Mouse (Mus musculus) brown adipose tissue, adult 24 weeks (tissue): ENCODE measurements around the gene Cyb561a3. TPM values are rescaled to one million over a fixed set of nuclear protein-coding genes. Genes with fewer than 3 reads are reported as not detected.
"Not testable (repeated sequence)": the region's sequence is repeated elsewhere in the genome, so short reads cannot be mapped to it uniquely, and the experiment has no call there.

Experiments used
- H3K27ac ChIP-seq: fragments of 200-500 bp; replicated peaks from 2 replicates; pipeline ENCODE4 v1.5.1; 2012; ENCODE audit warnings: low read depth, mild to moderate bottlenecking, low read length
- H3K4me1 ChIP-seq: fragments of 200-500 bp; 2 replicates; pipeline ENCODE4 v1.6.1; 2012; ENCODE audit warnings: low read length, mixed read lengths; ENCODE audit not compliant: control insufficient read depth, insufficient read depth, insufficient read length
- H3K4me3 ChIP-seq: fragments of 200-500 bp; 2 replicates; pipeline ENCODE4 v1.5.1; 2012; ENCODE audit warnings: low read depth, mild to moderate bottlenecking, low read length, moderate library complexity; ENCODE audit not compliant: insufficient read depth
- polyA plus RNA-seq: library from polyadenylated mRNA; stranded (reverse); fragments of >200 nt; gene quantifications from 2 replicates; pipeline ENCODE4 v1.2.4, GENCODE M21; 2012; ENCODE audit not compliant: missing spikeins, insufficient read depth, insufficient read length

Gene Cyb561a3
- 7.2 TPM in 2 replicates for polyA plus RNA-seq

DNA sequence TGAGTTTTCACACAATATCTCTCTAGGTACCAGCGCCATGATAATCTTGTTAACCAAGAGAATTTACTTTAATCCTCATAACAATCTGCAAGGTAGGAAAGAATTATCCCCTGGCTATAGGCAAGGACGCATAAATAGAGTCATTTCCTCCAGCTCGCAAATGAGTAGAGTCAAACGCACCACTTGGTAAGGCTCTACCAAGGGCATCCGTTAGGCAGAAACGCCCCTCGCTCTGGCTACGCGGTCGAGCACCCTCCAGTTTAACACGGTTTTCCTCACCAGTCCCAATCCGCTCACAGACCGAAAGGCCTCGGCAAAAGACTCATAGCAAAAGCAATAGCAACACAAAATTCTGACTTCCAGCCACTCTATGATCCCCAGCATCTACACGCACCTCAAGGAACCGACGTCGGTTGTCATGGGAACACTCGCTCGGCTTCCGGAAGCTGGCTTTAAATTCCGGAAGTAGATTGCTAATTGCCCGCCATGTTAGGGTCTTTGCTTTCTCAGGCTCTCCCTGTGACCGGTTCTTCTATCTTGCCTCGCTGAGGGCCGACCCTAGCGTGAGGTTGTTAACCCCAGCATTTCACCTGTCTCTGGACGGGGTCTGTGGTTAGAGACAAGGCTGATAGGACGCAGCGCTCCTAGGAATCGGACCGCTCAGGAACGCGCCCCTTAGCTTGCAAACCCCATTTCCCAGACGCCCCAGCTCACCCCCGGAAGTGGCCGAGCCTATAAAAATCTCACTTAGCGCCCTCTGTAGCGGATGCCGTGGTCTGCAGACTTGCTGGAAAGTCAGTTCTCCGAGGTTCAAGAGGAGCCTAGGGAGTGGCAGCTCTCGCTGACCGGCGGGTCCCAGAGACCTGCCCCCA, at the start of gene Cyb561a3, which contains the start of gene Tmem138:
TSS of gene Cyb561a3 (plus strand) at position 483 of the 872 bp plus-strand sequence.
TSS of gene Tmem138 (minus strand) at position 673 of the 872 bp plus-strand sequence.
- peaks cover 3% of the 10 kb centered on the region; the same call in 1 of the 2 replicates for H3K4me1 ChIP-seq
- H3K27ac ChIP-seq: peak within 1 kb of the TSS; percentile 90
- H3K4me3 ChIP-seq: peak within 1 kb of the TSS; percentile 80

DNA sequence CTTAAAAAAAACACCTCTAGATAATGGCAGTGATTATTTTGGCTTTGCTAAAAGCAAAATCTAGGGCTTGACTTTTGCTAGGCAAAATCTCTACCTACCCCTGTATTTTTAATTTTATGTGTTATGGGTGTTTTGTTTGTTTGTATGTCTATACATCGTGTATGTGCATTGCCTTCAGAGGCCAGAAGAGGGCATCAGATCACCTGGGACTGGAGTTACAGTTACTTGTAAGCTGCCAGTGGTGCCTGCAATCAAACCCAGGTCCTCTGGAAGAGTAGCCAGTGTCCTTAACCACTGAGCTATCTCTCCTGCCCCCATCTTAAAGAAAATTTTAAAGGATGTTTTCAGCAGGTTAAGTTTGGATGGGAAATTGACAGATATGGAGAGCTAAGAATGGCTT, 46.9 kb upstream of the Cyb561a3 start:
- Histone ChIP-seq H3K4me3 (no peak overlapping the region), H3K4me1 (peaks cover 4% of the 10 kb centered on the region; the same call in 1 of the 2 replicates)

DNA sequence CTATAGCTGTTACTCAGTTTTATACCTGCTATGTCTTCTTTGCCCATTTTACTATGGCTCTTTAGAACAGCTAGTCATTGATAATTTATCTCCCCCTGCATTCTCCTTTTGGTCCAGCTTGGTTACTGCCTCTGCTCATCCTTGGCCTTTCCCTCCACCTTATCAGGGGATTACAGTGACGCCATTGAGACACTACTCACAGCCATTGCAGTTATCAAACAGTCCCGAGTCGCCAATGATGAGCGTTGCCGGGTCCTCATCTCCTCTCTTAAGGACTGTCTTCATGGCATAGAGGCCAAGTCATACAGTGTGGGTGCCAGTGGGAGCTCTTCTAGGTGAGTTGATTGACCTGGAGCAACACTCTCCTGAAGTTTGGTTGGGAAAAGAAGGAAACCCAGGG, 37.5 kb upstream of the Cyb561a3 start:
- Histone ChIP-seq H3K27ac (no peak overlapping the region), H3K4me1 (no peaks in the 10 kb centered on the region), H3K4me3 (no peak overlapping the region)

More for the DNA sequence above, 46.9 kb upstream of the Cyb561a3 start:
- no peak overlapping the region for H3K27ac ChIP-seq

DNA sequence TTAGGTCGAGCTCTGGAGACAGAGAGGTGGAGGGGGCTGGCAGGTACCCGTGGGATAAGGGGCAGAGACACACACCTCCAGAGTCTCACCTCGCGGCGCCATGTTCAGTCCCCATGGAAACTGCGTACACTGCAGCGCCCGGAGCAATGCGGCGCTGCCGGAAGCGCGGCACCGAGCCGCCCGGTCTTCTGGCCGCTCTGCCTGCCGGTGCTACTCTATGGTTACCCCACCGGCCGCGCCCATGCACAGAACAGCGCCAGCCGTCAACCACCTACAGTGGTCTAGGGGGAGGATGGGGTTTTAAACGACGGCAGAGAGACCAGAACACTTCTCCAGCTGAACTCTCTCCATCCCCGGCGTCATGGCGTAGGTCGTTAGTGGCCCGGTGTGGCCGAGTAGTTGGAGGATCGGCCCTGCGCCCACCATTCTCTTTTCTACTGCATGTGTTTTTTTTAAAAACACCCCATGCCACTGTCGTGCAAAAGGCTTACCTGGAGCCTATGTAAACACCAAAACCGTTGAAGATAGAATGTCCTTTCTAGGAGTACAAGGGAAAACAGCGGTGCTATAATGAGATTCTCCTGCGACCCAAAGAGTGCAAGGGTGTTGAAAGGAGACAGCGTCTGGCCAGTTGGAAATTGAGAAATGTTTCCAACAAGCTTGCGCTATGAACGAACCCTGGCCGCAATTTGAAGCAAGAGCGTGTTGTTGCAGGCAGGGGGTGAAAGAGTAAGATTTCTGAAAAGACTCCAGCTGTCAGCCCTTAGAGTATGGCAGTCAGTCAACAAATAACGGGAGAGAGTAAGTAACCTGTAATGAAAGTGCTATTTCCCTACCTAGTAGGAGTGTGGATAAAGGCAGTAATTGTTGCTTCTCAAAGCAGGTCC, 21.1 kb upstream of the Cyb561a3 start, which contains the start of gene Tmem216:
TSS of gene Tmem216 (minus strand) at position 615 of the 887 bp plus-strand sequence.
- peak within 1 kb of the TSS; percentile 90 for H3K4me3 ChIP-seq
- peak within 1 kb of the TSS; percentile 80 for H3K27ac ChIP-seq
- H3K4me1 ChIP-seq: peaks cover 4% of the 10 kb centered on the region; the same call in 1 of the 2 replicates

DNA sequence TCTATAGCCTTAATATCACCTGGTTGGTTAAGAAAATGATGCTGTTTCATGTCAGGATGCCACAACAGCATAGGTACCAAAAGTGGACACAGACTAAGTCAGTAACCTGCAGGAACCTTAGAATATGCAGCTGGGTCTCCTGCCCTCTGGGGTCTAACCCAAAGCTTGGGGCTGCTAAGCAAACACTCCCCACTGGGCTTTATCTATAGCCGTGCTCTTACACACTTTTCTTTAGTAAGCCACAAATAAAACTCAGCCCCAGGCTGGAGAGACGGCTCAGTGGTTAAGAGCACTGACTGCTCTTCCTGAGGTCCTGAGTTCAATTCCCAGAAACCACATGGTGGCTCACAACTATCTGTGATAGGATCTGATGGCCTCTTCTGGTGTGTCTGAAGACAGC, 20.0 kb upstream of the Cyb561a3 start:
- Histone ChIP-seq H3K4me1 (peaks cover 4% of the 10 kb centered on the region; the same call in 1 of the 2 replicates), H3K27ac (no peak overlapping the region), H3K4me3 (no peak overlapping the region)

DNA sequence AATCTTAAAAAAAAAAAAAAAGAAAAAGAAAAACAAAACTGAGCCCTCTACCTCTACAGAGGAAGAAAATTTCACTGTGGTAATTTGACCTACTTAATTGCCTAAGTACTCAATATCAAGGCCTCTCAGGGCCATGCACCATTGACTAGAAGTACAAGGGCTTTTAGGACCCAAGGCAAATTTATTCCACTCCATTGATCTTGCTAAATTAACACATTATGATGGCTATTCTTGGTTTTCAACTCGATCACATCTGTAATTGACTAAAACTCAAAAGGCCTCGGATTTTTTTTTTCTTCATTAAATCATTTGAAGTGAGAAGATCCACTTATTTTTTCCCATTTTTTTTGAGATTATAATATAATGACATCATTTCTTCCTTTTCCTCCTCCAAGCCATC, 19.5 kb upstream of the Cyb561a3 start:
- peaks cover 4% of the 10 kb centered on the region; the same call in 1 of the 2 replicates for H3K4me1 ChIP-seq
- H3K27ac ChIP-seq: no peak overlapping the region
- no peak overlapping the region for H3K4me3 ChIP-seq

DNA sequence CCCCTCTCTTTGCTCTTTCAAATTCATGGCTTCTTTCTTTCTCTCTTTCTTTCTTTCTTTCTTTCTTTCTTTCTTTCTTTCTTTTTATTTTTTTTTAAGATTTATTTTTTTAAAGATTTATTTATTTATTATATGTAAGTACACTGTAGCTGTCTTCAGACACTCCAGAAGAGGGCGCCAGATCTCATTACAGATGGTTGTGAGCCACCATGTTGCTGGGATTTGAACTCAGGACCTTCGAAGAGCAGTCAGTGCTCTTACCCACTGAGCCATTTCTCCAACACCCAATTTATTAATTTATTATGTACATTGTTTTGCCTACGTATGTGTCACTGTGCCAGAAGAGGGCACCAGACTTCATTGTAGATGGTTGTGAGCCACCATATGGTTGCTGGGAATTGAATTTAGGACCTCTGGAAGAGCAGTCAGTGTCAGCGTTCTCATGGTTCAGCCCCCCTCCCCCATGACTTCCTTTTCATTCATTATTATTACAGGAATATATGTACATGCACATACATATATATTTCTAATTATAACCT, 19.1 kb upstream of the Cyb561a3 start:
- H3K4me3 ChIP-seq, H3K4me1 ChIP-seq, H3K27ac ChIP-seq: not testable (repeated sequence)

DNA sequence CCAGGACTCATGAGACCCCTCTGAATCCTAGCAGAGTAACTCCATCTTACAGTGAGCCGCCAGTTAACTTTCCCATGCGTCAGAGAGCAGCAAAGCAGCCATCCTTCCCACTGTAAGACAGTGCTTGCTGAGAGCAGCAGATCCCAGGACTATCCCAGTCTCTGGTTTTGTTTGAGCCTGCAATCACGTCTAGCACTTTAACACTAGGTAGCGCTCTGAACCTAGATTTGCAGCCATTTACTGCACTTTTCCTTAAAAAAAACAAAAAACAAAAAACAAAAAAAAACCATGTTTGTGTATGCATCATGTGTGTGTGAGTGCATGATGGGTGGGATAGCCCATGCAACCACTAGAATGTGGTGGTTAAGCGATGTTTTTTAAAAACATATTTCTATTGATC, 16.9 kb upstream of the Cyb561a3 start:
- peaks cover 4% of the 10 kb centered on the region; the same call in 1 of the 2 replicates for H3K4me1 ChIP-seq
- no peak overlapping the region for H3K4me3 ChIP-seq
- H3K27ac ChIP-seq: no peak overlapping the region

DNA sequence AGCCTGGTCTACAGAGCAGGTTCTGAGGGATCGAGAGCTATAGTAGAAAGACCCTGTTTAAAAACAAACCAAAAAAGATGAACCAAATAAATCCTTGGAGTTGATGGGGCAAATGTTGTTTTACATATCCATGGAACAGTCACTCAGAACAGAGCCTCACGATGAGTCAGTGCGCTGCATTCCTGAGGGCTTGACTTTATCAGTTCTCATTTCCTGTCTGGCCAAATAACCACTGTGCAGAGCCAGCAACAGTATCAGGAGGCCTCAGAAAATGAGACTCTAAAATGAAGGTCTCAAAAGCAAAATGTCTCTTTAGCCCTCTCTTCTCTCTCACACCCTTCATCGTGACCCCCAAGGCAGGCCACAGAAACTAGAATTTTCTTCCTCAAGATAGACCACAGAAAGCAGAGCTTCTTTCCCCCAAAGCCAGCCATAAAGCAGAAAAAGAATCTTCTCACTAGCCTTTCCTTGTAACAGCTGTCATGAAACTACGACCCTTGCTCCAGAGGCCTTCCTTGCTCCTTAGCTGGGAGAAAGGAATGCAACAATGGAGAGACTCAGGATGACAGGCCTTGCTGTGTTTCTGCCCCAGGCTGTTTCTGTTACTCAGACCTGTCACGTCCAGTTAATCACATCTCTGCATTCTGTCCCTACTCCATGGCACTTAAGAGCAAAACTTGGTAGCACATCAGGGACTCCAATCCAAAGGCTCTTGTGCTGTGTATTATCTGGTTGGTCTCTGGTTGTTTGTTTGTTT, 15.2 kb upstream of the Cyb561a3 start:
- H3K4me1 ChIP-seq: no peaks in the 10 kb centered on the region
- peak overlapping the region; percentile 82 for H3K27ac ChIP-seq
- no peak overlapping the region for H3K4me3 ChIP-seq

DNA sequence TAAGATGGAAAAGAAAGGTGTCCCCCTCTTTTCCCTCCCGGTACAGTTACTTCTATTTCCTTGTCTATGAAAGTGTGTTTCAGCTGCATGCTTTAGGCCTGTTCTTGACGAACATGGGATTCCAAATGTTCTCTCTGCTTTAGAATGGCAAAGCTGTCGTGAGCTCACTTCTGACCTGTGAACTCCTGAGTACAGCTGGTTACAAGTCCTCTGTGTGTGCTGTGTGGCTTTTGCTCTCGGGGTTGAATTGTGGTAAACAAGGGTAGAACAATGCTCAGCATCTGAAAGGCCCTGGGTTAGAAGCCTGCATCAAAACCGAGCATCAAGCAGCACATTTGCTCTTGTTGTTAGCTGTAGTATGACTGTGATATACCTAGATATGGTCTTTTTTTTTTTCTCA, 14.6 kb upstream of the Cyb561a3 start:
- Histone ChIP-seq H3K27ac (peak overlapping the region; percentile 82), H3K4me3 (no peak overlapping the region), H3K4me1 (no peaks in the 10 kb centered on the region)

DNA sequence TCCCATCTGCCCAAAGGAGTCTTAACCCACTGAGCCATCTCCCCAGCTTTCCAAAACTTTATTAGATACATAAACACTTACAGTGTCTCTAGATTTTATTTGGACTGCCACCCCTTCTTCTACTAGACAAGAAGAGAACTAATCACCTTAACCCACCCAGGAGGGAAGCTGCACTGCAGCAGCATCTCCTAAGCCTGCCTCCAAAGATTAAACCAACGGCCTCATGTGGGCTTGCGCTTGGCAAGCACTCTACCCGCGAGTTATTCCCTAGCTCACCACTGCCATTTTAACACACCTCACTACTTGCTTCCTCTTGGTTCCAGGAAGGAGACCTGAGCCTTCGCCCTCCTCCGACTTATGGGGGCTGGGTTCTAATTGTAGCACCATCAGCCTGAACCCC, 12.7 kb upstream of the Cyb561a3 start:
- H3K4me3 ChIP-seq: no peak overlapping the region

DNA sequence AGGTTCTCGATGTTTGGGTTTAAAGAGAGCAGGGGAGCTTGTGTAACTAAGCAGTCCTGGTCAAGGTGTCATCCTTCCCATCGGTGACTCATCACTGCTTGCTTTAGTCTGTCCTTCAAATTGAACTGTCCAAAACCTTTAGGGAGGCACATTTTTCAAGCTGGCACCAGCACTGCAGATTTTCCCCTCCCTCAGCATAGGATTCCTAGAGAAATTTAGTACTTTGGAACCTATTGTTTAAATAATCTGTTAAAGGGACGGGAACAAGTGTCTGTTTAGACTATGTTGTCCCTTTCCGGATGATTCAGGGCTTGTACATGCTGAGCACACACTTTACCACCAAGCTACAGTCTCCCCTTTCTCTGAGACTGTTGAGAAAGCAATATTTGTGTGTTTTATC, 11.8 kb upstream of the Cyb561a3 start:
- no peaks in the 10 kb centered on the region for H3K4me1 ChIP-seq
- no peak overlapping the region for H3K27ac ChIP-seq
- no peak overlapping the region for H3K4me3 ChIP-seq

More for the DNA sequence above, 12.7 kb upstream of the Cyb561a3 start:
- Histone ChIP-seq H3K4me1 (no peaks in the 10 kb centered on the region), H3K27ac (no peak overlapping the region)

DNA sequence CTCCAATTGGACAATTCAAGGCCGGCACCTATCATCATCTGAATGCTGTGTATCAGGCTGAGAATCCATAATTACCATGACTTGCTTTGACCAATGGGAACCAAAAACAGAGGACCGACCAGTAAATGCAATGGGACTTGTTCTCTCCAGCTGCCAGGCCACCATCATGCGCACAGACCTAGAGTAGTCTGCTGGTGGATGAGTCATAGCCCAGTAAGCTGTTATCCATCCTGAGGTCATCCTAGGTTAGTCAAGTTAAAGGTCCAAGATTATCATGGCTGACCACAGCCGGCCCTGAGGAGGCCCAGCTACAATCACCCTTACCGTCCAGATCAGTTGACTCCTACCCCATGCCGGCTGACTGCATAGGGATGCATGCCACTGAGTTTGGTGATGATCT, 7.3 kb upstream of the Cyb561a3 start:
- H3K4me3 ChIP-seq: no peak overlapping the region
- no peaks in the 10 kb centered on the region for H3K4me1 ChIP-seq
- H3K27ac ChIP-seq: no peak overlapping the region

DNA sequence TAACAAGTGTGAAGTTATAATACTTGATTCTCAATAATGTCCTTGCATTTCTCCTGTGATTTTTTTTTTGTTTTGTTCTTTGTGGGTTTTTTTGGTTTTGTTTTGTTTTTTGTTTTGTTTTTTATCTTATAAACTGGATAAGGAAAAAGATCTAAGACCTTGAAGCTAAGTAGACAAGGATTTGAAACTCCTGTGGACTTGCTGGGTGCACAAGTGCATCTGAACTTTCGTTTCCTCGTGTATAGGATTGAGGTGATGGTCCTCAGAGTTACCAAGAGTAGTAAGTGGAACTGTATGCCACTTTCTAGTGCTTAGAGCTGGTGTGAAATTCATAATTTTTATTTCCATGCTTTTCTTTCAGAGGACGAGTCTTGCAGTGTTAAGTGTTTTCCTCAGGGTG, 3.1 kb downstream of the Cyb561a3 start:
- Histone ChIP-seq H3K27ac (no peak overlapping the region), H3K4me1 (peaks cover 3% of the 10 kb centered on the region; the same call in 1 of the 2 replicates)

More for the DNA sequence above, 3.1 kb downstream of the Cyb561a3 start:
- H3K4me3 ChIP-seq: no peak overlapping the region
